Mouse (Mus musculus): ENCODE data around the gene Kti12. TPM values are rescaled to one million over a fixed set of nuclear protein-coding genes. Genes with fewer than 3 reads are reported as not detected.

Gene Kti12
- 18.8 TPM for polyA plus RNA-seq (2014; fragmentation: Illumina TruSeq; extraction: RNeasy Lipid Tissue Mini Kit (QIAGEN cat#74804); ENCODE audit: low read depth, low replicate concordance)

GRCm38 (mm10) chr4:108847715-108848504 lies at the start of gene Kti12:
TSS of gene Kti12 (plus strand) at chr4:108847785.

GRCm38 (mm10) chr4:108832916-108833827 lies 14.4 kb upstream of the Kti12 start, which contains the start of gene Btf3l4:
TSS of gene Btf3l4 (minus strand) at chr4:108833614.

GRCm38 (mm10) chr4:108834115-108834970 lies 13.2 kb upstream of the Kti12 start, which contains the start of gene Txndc12:
TSS of gene Txndc12 (plus strand) at chr4:108834601.

GRCm38 (mm10) chr4:108848505-108848848 lies 892 bp downstream of the Kti12 start, which contains the start of gene A730015C16Rik:
TSS of gene A730015C16Rik (minus strand) at chr4:108848619.

GRCm38 (mm10) chr4:108878963-108879822 lies 31.6 kb downstream of the Kti12 start, which contains the start of gene Rab3b:
TSS of gene Rab3b (plus strand) at chr4:108879063.

Other genes starting within 250 kb of the Kti12 start
- gene Cc2d1b, start 227.8 kb upstream of the Kti12 start, polyA plus RNA-seq (2014; fragmentation: Illumina TruSeq; extraction: RNeasy Lipid Tissue Mini Kit (QIAGEN cat#74804); ENCODE audit: low read depth, low replicate concordance), result 46.0 TPM
- gene 3110021N24Rik, start 128.1 kb upstream of the Kti12 start, polyA plus RNA-seq (2014; fragmentation: Illumina TruSeq; extraction: RNeasy Lipid Tissue Mini Kit (QIAGEN cat#74804); ENCODE audit: low read depth, low replicate concordance), result 0.32 TPM
- 46.0 TPM for gene Zfyve9, start 67.0 kb upstream of the Kti12 start, polyA plus RNA-seq (2014; fragmentation: Illumina TruSeq; extraction: RNeasy Lipid Tissue Mini Kit (QIAGEN cat#74804); ENCODE audit: low read depth, low replicate concordance)
- gene Btf3l4, start 14.2 kb upstream of the Kti12 start, polyA plus RNA-seq (2014; fragmentation: Illumina TruSeq; extraction: RNeasy Lipid Tissue Mini Kit (QIAGEN cat#74804); ENCODE audit: low read depth, low replicate concordance), result 324 TPM
- gene Txndc12, start 13.2 kb upstream of the Kti12 start, polyA plus RNA-seq (2014; fragmentation: Illumina TruSeq; extraction: RNeasy Lipid Tissue Mini Kit (QIAGEN cat#74804); ENCODE audit: low read depth, low replicate concordance), result 40.8 TPM
- gene A730015C16Rik, start 834 bp downstream of the Kti12 start, polyA plus RNA-seq (2014; fragmentation: Illumina TruSeq; extraction: RNeasy Lipid Tissue Mini Kit (QIAGEN cat#74804); ENCODE audit: low read depth, low replicate concordance), result not detected
- 2.0 TPM for gene Rab3b, start 31.3 kb downstream of the Kti12 start, polyA plus RNA-seq (2014; fragmentation: Illumina TruSeq; extraction: RNeasy Lipid Tissue Mini Kit (QIAGEN cat#74804); ENCODE audit: low read depth, low replicate concordance)
- gene Nrd1, start 152.9 kb downstream of the Kti12 start, polyA plus RNA-seq (2014; fragmentation: Illumina TruSeq; extraction: RNeasy Lipid Tissue Mini Kit (QIAGEN cat#74804); ENCODE audit: low read depth, low replicate concordance), result 241 TPM

Measured in kidney, adult 10 weeks (tissue).